Mouse (Mus musculus): Measurements from ENCODE around the gene Adam12.
A peak's percentile ranks its signal among the peaks of the same experiment; 100 is the strongest.

Gene Adam12

DNA sequence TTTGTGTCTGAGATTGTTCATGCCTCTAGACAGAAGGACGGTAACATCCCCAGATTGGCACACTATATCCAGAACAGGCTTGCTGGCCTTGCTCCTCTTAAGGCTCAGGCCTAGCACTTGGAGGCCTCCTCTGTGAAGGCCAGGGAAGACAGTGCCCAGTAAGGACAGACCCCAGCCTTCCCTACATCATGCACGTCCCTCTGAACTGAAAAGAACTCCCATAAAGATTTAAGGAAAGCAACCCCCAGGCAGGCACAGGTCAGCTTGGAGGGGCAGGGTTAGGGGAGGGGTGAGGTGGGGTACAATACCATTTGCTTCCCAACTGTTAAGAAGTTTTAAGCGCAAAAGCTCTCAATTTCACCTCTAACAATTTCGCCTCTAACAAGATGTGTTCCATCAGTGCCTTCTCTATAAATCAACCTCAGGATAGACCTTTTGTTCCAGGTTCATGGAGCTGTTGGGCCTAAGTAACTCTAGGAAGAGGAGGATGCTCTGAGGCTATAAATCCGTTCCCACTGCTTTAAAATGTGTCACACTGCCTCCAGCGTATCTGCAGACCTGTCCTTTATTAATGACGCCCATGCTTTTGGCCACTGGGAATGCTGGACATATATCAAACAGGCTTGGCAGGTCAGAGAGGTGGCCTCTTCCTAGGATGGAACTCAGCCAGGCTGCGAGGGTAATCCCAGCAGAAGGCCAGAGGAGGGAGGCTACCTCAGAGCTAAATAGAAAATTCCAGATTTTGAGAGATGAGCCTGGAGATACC, 150.5 kb downstream of the Adam12 start:
- no peak for DNase-seq (ENCODE audit: low spot score in 2 of 2)

DNA sequence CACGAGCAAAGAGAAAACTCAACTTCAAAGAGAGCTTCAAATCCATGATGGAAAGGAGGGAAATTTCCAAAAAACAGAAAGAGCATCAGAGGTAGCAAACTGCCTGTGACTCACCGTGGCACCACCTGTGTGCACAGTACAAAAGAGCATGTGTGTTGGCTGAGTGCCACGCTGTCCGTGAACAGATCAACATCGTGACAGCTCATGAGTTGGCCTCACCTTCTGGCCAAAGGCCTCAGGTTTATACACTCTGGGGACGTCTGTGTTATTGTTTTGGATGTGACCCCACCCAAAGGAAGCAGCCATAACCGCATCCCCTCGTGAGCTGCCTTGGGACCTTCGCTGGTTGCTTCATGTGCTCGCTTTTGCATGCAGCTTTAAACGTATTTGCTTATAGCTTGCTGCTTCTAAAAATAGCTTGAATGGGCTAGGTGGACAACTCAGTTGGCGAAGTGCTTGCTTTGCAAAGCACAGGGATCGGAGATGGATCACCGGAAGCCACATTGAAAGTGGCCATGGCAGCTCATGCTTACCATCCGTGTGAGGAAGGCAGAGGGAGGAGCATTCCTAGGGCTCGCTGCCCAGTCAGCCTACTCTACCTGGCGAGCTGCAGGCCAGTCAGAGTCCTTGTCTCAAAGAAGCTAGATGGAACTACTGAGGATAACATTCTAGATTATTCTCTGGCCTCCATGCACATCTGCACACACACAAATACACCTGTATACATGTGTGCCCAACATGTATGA, 151.8 kb downstream of the Adam12 start:
- DNase-seq (ENCODE audit: low spot score in 2 of 2) = no peak

DNA sequence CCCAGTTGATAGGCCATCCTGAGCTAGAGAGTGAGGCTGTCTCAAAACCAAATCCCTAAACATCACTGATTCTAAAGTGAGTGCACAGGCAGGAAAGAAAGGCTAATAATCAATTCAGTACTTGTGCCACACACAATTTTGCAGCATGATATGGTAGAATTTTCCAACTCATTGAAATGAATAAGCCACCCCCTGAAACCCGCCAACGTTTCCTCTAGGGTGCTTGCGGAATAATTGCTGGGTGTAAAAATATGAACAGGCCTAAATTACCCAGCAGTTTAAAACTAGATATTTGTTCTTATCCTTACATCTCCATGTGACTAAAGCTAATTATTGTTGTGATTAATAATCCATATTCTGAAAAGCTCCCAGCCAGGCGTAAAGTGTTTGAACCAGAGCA, 154.3 kb downstream of the Adam12 start:
- DNase-seq (ENCODE audit: low spot score in 2 of 2) = no peak

DNA sequence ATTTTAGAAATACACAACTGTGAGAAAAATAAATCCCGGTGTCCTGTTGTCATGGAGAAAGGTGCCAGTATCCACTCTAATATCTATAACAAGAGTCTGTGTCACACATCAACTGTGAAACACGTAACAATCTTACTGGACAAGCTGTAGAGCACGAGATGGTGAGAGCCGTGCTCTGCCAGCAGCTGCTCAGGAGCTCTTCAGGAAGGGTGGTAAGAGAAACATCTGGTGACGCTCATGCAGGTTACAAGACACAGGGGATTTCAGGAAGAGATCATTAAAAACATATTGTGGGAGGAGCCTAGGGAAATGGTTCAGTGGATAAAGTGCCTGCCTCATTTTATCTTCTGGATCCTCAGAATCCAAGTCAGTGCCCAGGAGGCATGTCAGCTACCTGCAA, 158.9 kb downstream of the Adam12 start:
- DNase-seq (ENCODE audit: low spot score in 2 of 2) = no peak

DNA sequence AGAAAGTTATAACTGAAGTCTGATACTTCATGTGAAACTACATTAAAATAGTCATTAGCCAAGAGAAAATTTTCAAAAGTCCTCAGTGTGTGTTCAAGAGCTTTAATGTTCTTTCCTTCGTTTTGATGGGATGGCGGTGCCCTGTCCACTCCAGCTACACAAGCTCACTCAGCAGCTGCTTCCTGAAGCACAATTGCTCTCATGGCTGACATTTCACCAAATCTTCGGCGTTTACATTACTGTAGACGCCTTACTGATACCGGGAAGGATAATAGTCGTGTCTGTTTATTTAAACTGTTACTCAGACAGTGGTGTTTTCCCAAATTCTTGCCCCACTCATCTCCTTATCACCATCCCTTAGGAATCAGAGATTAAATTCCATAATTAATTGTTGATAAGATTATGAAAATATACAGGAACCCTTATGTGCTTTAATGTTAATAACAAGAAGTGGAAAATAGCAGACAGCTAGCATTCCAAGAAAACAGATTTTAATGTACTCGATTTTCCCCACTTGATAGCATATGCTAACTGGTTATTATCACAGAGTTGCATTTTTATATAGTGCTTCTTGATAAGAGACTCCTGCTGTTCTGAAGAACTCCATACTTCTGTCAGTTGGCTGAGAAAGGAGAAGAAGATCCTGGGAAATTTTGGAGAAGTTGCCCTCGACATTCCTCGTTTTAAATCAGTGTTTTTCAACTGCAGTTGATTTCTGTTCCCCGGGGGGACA, 160.6 kb downstream of the Adam12 start:
- DNase-seq (ENCODE audit: low spot score in 2 of 2) = no peak

DNA sequence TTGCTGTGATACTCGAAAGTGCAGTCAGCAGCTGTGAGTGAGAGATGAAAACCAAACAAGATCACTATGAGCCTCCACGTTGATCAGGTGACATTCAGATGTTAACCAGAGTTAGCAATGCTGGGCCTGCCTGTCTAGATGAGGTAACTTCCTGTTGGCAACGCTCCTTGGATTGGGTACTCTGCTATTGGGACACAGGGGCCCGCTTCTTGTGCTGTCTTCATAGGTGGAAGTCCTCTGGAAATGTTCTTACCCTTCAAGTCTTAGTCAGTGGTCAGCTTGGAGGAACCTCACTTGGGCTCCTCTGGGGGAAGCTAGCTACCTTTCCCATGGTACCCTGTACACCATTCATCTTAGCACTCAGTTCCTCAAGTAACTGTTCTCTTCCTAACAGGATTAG, 169.3 kb downstream of the Adam12 start:
- no peak for DNase-seq (ENCODE audit: low spot score in 2 of 2)

DNA sequence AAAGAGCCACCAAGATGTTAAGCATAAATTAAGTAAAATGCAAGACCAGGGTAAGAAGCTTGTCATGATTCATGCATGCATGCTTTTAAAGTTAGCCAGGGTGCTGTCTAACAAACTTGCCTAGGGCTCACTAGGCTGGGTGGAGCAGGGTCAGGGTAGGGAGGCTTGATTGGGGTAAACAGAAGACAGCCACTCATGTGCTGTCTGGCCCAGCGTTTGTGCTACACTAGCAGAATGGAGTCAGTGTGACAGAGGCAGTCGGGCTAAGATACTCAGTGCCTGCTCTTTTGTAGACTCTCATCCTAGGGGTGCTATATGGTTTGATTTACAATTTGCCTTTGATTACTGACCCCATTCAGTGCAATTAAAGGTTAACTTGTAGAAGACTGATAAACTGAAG, 179.5 kb downstream of the Adam12 start:
- DNase-seq (ENCODE audit: low spot score in 2 of 2) = no peak

DNA sequence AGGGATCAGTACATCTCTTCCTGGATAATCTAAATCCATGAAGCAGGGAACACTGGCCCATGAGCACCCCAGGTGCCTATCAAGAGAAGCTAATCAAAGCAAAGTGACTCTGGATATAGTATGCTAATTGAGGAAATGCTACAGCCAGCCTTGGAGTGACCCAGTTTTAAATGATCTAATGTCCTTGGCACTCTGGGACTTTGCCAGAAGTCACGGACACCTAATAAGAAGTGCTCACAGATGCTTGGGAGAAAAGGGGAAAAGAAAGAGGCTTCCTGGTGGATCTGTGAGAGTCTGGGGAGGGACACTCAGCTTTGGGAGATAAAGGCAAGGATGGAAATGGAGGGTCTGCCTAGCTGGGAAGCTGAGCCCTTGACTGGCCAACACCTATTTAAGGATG, 181.6 kb downstream of the Adam12 start:
- no peak for DNase-seq (ENCODE audit: low spot score in 2 of 2)

DNA sequence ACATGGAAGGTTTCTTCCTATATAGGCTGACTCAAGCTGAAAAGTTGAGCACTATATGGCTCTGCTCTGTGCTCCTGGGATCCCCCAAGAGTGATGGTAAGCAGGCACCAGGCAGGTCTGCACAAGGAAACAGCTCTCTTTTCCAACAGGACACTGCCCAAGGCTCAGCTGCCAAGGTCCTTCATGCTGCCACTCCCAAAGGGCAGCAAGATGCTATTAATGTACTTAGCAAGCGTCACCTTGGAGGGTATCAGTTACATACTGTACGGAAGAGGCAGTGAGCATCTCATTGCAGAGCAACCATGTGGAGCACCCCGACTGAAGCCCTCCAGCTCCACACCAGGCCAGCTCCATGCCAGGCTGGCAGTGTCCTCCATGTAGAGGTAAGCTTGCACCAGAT, 185.6 kb downstream of the Adam12 start:
- no peak for DNase-seq (ENCODE audit: low spot score in 2 of 2)

DNA sequence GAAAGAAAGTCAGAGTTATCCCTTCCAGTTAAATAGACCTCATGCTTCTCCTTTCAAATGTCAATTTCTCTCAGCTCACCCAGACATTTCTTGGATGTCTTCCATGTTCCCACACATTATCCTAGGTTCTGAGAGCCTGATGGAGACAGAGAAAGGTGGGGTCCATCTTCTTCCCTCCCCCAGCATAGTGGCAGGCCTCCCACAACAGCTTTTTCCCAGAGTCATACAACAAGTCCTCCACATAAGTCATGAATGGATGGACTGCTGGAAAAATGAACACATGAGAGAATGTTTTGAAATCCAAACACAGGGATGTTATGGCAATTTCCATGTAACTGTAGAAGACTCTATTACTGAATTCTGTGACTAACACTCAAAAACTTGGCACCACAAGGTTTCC, 188.4 kb downstream of the Adam12 start:
- DNase-seq (ENCODE audit: low spot score in 2 of 2) = no peak

DNA sequence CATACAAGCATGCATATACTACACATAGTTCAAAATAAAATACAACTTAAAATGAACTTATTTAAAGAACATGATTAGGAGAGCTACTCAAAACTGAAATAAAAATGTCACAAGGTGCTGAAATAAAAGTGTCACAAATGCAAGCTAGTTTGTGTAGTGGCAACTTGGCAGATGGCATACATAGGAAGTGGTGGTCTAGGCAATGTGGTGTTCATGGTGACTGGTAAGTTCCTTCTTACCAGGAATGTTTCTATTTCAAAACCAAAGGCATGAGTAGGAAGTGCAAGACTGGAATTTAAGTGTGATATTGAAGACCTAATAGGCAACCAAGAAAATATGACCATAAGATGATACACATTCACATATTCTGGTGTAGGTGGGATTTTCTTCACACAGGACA, 189.3 kb downstream of the Adam12 start:
- no peak for DNase-seq (ENCODE audit: low spot score in 2 of 2)

DNA sequence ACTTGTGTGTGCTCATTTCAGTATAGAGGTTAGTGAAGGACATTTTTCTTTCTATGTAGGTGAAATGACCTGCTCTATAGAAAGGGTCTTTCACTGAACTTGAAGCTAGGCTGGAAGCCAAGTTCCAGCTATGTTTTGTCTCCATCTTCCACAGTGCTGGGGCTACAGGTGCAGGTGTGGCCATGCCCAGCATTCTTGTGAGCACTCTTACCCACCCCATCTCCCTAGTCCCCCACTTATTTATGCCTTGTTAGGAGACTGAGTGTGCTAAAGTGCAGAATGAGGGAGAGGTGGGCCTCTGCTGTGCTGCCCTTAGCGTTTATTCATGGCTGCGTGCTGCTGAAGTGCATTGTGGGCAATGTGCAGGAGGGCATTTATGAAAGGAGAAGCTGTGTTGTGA, 198.0 kb downstream of the Adam12 start:
- DNase-seq (ENCODE audit: low spot score in 2 of 2) = no peak

DNA sequence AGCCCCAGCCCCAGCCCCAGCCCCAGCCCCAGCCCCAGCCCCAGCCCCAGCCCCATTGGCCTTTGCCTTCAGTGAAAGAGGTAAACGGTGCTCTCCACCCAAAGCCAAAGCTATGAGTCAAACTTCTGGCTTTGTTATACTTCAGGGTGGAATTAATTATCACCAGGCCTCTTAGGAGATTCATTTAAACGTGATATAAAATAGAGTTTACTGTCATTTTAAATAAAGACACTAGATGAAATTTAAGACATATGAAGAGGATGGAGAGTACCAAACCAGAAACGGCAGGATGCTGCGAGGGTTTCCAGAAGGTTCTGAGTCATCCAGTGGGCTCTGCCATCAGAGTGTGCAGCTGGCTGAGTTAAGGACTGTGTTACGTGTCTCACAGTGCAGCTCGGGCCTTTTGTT, 199.0 kb downstream of the Adam12 start:
- DNase-seq (ENCODE audit: low spot score in 2 of 2) = no peak

DNA sequence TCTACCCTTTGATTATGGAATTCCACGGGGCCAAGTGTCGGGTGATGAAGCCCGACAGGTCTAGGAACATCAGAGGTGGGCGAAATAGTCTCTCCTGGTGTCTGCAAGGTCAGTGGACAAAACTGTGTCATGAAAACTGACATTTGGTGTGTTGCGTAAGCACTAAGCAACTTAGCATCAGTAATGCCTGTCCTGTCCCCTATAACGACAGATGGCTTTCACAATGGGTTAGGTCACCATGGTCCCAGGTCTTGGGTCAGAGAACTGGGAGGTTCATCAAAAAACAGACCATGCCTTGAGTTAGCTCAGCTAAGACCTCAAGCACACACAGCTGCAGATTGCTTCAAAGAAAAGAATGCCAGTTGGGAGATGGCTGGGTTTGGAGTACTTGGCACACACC, 200.2 kb downstream of the Adam12 start:
- no peak for DNase-seq (ENCODE audit: low spot score in 2 of 2)

DNA sequence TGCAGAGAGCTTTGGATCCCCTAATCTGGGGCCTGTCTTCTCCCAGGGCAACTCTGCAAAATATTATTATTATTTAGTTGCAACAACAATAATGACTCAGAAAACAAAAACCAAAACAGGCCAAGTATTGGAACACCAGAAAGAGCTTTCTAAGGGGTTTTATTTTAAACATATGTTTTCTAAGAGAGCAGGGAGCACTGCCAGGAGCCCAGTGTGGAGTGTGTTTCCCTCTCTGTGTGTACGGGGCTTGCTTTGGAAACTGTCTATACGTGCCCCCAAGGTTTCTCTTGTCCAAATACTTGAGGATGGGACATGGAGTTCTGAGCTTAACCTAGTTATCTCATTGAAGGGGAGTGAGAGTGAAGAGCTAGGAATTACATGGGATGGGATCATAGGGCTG, 200.7 kb downstream of the Adam12 start:
- no peak for DNase-seq (ENCODE audit: low spot score in 2 of 2)

DNA sequence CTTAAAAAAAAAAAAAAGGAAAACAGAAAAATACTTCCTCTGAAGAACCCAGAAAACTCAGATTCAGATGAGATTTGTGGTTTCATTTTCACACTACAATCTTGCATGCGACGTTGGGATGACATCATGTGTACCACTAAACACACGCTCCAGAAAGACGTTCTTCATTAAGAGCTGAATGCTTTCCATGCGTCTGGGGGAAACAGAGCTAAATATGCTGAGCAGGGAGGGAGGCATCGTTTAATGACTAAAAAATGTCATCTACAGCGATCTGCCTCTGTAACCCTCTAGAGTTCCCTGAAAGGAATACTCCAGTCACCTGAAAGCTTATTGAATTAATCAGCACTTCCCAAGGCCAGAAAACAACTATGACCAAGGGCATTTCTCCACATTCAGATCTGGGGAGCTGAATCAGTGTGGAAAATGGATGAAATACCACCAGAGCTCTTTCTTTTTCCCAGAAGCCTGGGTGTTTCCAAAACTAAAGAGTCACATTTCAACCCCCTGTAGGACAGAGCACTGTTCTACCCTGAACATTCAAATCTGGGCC, 203.6 kb downstream of the Adam12 start:
- DNase-seq (ENCODE audit: low spot score in 2 of 2) = no peak

DNA sequence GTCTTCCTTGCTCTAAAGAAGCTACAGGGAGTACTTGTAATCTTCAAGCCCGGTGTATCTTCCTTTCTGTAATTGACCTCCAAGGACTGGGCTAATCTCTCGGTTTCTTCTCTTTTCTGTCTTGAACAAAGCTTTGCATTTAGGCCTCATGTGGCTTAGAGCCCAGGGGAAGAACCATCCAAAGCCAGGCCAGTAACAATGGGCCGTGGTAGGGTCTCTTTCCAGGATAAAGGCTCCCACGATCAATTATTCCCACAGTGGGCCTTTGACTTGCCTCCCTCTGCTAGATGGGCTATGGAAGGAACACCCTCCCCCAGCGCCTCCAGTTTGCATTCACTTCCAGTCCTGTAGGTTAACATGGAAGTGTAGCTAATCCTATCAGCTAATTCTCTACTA, 204.9 kb downstream of the Adam12 start:
- DNase-seq (ENCODE audit: low spot score in 2 of 2) = no peak

DNA sequence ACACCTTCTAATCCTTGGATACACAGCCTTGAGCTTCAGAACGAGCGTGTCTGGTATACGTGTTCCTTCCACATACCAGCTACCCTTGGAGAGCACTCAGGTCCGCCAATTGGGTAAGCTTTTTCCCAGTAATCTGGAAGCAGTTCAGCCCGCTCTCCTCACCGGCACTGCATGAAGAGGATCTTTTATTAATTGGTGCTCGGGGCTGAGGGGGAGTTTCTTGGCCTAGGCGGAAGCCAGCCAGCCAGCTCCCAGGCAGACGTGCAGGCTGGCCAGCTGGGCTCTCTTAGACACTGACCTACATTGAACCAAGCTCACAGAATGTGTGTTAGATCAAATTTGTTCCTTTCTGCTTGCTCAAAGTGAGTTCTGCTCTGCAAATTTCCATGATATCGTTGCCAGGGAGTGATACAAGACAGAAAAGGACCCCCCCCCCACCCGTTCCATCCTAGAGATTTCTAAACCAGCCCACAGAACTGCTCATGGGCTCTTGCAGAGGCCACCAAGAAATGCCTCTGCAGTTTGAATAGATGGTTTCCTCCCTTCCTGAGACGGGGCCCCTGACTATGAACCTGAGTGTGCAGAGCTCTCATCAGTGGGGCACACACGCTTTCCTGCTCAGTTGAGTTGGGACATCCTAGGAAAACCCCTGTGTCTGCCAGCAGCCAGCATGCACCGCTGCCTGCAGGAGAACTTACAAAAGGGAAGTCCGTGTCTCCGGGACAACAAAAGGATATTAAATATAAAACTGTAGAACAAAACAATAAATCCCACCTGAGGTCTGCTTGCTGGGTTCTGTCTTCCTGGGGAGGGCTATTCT, 205.5 kb downstream of the Adam12 start:
- DNase-seq (ENCODE audit: low spot score in 2 of 2) = peak; percentile 32 to 46

DNA sequence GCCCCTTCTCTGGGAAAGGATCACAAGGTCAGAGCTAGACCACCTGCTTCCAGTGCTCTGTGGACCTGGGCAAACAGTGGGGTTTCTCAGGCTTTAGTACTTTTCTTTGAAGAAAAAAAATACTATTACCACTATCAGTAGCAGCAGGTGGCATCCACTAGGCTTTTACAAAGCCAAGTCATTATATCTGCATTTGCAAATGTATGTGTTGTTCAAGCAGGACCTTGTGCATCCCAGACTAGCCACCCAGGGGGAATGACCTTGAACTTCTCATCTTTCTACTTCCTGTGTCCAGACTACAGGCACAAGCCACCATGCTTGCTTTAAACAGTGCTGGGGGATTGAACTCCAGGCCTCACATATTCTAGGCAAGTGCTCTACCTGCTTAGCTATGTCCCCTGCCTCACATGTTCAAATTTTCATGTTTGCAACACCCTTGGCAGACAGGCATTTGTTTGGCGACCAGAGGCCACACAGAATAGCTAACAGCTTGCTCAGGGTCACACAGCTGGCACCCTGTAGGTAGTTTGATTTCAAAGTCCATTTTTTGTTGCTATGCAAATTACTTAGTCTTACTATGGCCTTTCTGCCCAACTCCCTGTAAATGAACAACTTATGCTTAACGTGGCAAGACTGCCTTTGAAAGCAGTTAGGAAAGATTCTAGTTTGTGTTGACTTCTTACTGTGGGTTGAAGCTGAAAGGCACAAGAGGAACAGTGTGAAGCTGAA, 209.6 kb downstream of the Adam12 start:
- no peak for DNase-seq (ENCODE audit: low spot score in 2 of 2)

DNA sequence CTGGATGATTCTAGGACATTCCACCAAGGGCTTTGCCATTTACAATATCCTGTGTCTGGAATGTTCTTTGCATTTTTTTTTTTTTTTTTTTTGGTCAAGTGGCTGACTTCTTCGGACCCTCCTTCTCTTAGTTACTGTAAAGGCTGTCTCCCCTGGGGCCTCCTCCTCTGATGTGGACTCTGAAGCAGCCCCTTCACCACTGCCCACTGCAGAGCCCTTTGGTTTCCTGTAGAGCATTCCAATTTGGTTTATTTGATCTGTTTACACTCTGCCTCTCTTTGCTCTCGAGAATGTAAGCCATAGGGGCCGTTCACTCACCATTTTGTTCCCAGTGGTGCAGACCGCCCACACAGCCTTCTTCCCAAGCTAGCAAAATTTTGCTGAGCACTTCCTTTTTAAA, 216.7 kb downstream of the Adam12 start:
- no peak for DNase-seq (ENCODE audit: low spot score in 2 of 2)

DNA sequence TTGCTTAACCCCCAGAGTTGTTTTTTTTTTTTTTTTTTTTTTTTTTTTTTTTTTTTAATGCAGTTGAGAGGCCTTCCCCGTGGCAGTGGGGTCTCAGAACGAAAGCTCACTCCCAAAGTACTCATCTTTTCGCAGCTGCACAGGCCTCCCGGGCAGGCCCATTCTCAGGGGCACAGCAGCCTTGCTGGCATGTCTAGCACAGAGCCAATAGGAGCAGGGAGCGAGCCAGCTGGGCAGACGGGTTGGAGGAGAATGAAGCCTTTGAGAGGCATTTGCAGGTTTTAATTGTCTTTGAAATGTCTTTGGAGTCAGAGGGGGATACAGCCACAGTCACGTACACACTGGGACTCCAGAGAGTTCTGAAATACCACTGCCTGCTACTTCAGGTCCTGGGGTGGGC, 217.2 kb downstream of the Adam12 start:
- no peak for DNase-seq (ENCODE audit: low spot score in 2 of 2)

Measured in frontal cortex, postnatal 14 days (tissue).